Mouse (Mus musculus): ENCODE results near the gene Nsun4. TPM values are rescaled to one million over a fixed set of nuclear protein-coding genes. Genes with fewer than 3 reads are reported as not detected.

The Nsun4 gene
- polyA plus RNA-seq, 1 experiment from 2014 or later = 30.5 TPM

GRCm38 (mm10) chr4:116015996-116016395 lies 37.7 kb downstream of the Nsun4 start:
- Histone ChIP-seq H3K36me3 (ENCODE audit: control insufficient read depth, insufficient read depth, low read length) (no peaks in the 10 kb centered on the region), H3K27me3 (ENCODE audit: control insufficient read depth, insufficient read depth, low read length) (peaks cover 54% of the 10 kb centered on the region), H3K4me2 (ENCODE audit: low read length) (no peak overlapping the region), H3K4me1 (ENCODE audit: control insufficient read depth in 2 of 2, insufficient read depth in 2 of 2, low read length in 2 of 2) (0 out of 4 replicates have a peak, but pooled peaks cover 3 to 5% of the 10 kb centered on the region in 2 experiments), H3K9me3 (ENCODE audit: control insufficient read depth, low read length) (no peaks in the 10 kb centered on the region), H3K4me3 (ENCODE audit: control insufficient read depth in 1 of 2, insufficient read depth in 1 of 2, low read depth in 1 of 2, low read length in 2 of 2) (no peak overlapping the region), H3K27ac (replicated peaks in 1 of 2; ENCODE audit: control insufficient read depth in 1 of 2, insufficient read depth in 1 of 2, low read depth in 2 of 2, low read length in 2 of 2) (no peak overlapping the region), H3K9ac (ENCODE audit: low read length) (no peak overlapping the region)
- no peak for ATAC-seq (ENCODE audit: insufficient number of reproducible peaks, insufficient read depth, low FRiP score, low read depth)
- 57% methylated on average over 8 of the region's 8 CpGs for WGBS

GRCm38 (mm10) chr4:116015502-116015901 lies 38.2 kb downstream of the Nsun4 start:
- Histone ChIP-seq H3K36me3 (ENCODE audit: control insufficient read depth, insufficient read depth, low read length) (no peaks in the 10 kb centered on the region), H3K27me3 (ENCODE audit: control insufficient read depth, insufficient read depth, low read length) (peaks cover 54% of the 10 kb centered on the region), H3K27ac (replicated peaks in 1 of 2; ENCODE audit: control insufficient read depth in 1 of 2, insufficient read depth in 1 of 2, low read depth in 2 of 2, low read length in 2 of 2) (no peak overlapping the region), H3K4me2 (ENCODE audit: low read length) (no peak overlapping the region), H3K4me3 (ENCODE audit: control insufficient read depth in 1 of 2, insufficient read depth in 1 of 2, low read depth in 1 of 2, low read length in 2 of 2) (no peak overlapping the region), H3K9me3 (ENCODE audit: control insufficient read depth, low read length) (no peaks in the 10 kb centered on the region), H3K9ac (ENCODE audit: low read length) (no peak overlapping the region), H3K4me1 (ENCODE audit: control insufficient read depth in 2 of 2, insufficient read depth in 2 of 2, low read length in 2 of 2) (0 out of 4 replicates have a peak, but pooled peaks cover 3 to 5% of the 10 kb centered on the region in 2 experiments)
- ATAC-seq (ENCODE audit: insufficient number of reproducible peaks, insufficient read depth, low FRiP score, low read depth) = no peak
- 75% methylated on average over 5 of the region's 5 CpGs for WGBS

GRCm38 (mm10) chr4:116010186-116010585 lies 43.5 kb downstream of the Nsun4 start:
- peaks cover 18% of the 10 kb centered on the region for H3K27me3 ChIP-seq (ENCODE audit: control insufficient read depth, insufficient read depth, low read length)
- WGBS = 71% methylated on average over 8 of the region's 8 CpGs

GRCm38 (mm10) chr4:116001206-116001605 lies 52.5 kb downstream of the Nsun4 start:
- Histone ChIP-seq H3K9ac (ENCODE audit: low read length) (no peak overlapping the region), H3K4me2 (ENCODE audit: low read length) (no peak overlapping the region), H3K36me3 (ENCODE audit: control insufficient read depth, insufficient read depth, low read length) (no peaks in the 10 kb centered on the region), H3K4me1 (ENCODE audit: control insufficient read depth in 2 of 2, insufficient read depth in 2 of 2, low read length in 2 of 2) (peaks cover 5 to 12% of the 10 kb centered on the region in 2 experiments; a peak in 2 of 4 replicates), H3K27me3 (ENCODE audit: control insufficient read depth, insufficient read depth, low read length) (no peaks in the 10 kb centered on the region), H3K9me3 (ENCODE audit: control insufficient read depth, low read length) (no peaks in the 10 kb centered on the region), H3K27ac (replicated peaks in 1 of 2; ENCODE audit: control insufficient read depth in 1 of 2, insufficient read depth in 1 of 2, low read depth in 2 of 2, low read length in 2 of 2) (no peak overlapping the region), H3K4me3 (ENCODE audit: control insufficient read depth in 1 of 2, insufficient read depth in 1 of 2, low read depth in 1 of 2, low read length in 2 of 2) (no peak overlapping the region)
- WGBS = 60% methylated on average over 4 of the region's 4 CpGs
- ATAC-seq (ENCODE audit: insufficient number of reproducible peaks, insufficient read depth, low FRiP score, low read depth) = no peak

More at GRCm38 (mm10) chr4:116010186-116010585, 43.5 kb downstream of the Nsun4 start:
- Histone ChIP-seq H3K4me2 (ENCODE audit: low read length) (no peak overlapping the region), H3K36me3 (ENCODE audit: control insufficient read depth, insufficient read depth, low read length) (no peaks in the 10 kb centered on the region), H3K4me3 (ENCODE audit: control insufficient read depth in 1 of 2, insufficient read depth in 1 of 2, low read depth in 1 of 2, low read length in 2 of 2) (no peak overlapping the region), H3K9ac (ENCODE audit: low read length) (no peak overlapping the region), H3K9me3 (ENCODE audit: control insufficient read depth, low read length) (no peaks in the 10 kb centered on the region), H3K27ac (replicated peaks in 1 of 2; ENCODE audit: control insufficient read depth in 1 of 2, insufficient read depth in 1 of 2, low read depth in 2 of 2, low read length in 2 of 2) (no peak overlapping the region), H3K4me1 (ENCODE audit: control insufficient read depth in 2 of 2, insufficient read depth in 2 of 2, low read length in 2 of 2) (peaks cover 0 to 7% of the 10 kb centered on the region in 2 experiments; a peak in 2 of 4 replicates)
- ATAC-seq (ENCODE audit: insufficient number of reproducible peaks, insufficient read depth, low FRiP score, low read depth) = no peak

- H3K36me3 ChIP-seq (ENCODE audit: control insufficient read depth, insufficient read depth, low read length) = no peaks in the 10 kb centered on the region
- no peak overlapping the region for H3K9ac ChIP-seq (ENCODE audit: low read length)
- no peak overlapping the region for H3K27ac ChIP-seq (replicated peaks in 1 of 2; ENCODE audit: control insufficient read depth in 1 of 2, insufficient read depth in 1 of 2, low read depth in 2 of 2, low read length in 2 of 2)
- peaks cover 5 to 9% of the 10 kb centered on the region in 2 experiments; a peak in 2 of 4 replicates for H3K4me1 ChIP-seq (ENCODE audit: control insufficient read depth in 2 of 2, insufficient read depth in 2 of 2, low read length in 2 of 2)
- WGBS = 58% methylated on average over 6 of the region's 6 CpGs
- no peak overlapping the region for H3K4me2 ChIP-seq (ENCODE audit: low read length)
- ATAC-seq (ENCODE audit: insufficient number of reproducible peaks, insufficient read depth, low FRiP score, low read depth) = no peak
- H3K9me3 ChIP-seq (ENCODE audit: control insufficient read depth, low read length) = no peaks in the 10 kb centered on the region
- H3K27me3 ChIP-seq (ENCODE audit: control insufficient read depth, insufficient read depth, low read length) = no peaks in the 10 kb centered on the region
- no peak overlapping the region for H3K4me3 ChIP-seq (ENCODE audit: control insufficient read depth in 1 of 2, insufficient read depth in 1 of 2, low read depth in 1 of 2, low read length in 2 of 2)
These were observed 53.0 kb downstream of the Nsun4 start for GRCm38 (mm10) chr4:116000671-116001070.

- Histone ChIP-seq H3K4me2 (ENCODE audit: low read length) (no peak overlapping the region), H3K27ac (replicated peaks in 1 of 2; ENCODE audit: control insufficient read depth in 1 of 2, insufficient read depth in 1 of 2, low read depth in 2 of 2, low read length in 2 of 2) (no peak overlapping the region), H3K4me3 (ENCODE audit: control insufficient read depth in 1 of 2, insufficient read depth in 1 of 2, low read depth in 1 of 2, low read length in 2 of 2) (no peak overlapping the region), H3K36me3 (ENCODE audit: control insufficient read depth, insufficient read depth, low read length) (no peaks in the 10 kb centered on the region), H3K9ac (ENCODE audit: low read length) (no peak overlapping the region), H3K9me3 (ENCODE audit: control insufficient read depth, low read length) (no peaks in the 10 kb centered on the region; the same call in 1 of the 2 replicates), H3K4me1 (ENCODE audit: control insufficient read depth in 2 of 2, insufficient read depth in 2 of 2, low read length in 2 of 2) (peaks cover 5 to 6% of the 10 kb centered on the region in 2 experiments; a peak in 2 of 4 replicates), H3K27me3 (ENCODE audit: control insufficient read depth, insufficient read depth, low read length) (no peaks in the 10 kb centered on the region)
- 73% methylated on average over 4 of the region's 4 CpGs for WGBS
- ATAC-seq (ENCODE audit: insufficient number of reproducible peaks, insufficient read depth, low FRiP score, low read depth) = no peak
These were observed 56.9 kb downstream of the Nsun4 start for GRCm38 (mm10) chr4:115996729-115997128.

- no peak overlapping the region for H3K4me3 ChIP-seq (ENCODE audit: control insufficient read depth in 1 of 2, insufficient read depth in 1 of 2, low read depth in 1 of 2, low read length in 2 of 2)
- no peak for ATAC-seq (ENCODE audit: insufficient number of reproducible peaks, insufficient read depth, low FRiP score, low read depth)
- H3K36me3 ChIP-seq (ENCODE audit: control insufficient read depth, insufficient read depth, low read length) = no peaks in the 10 kb centered on the region
- WGBS = 63% methylated on average over 2 of the region's 2 CpGs
- H3K9ac ChIP-seq (ENCODE audit: low read length) = no peak overlapping the region
- no peak overlapping the region for H3K27ac ChIP-seq (replicated peaks in 1 of 2; ENCODE audit: control insufficient read depth in 1 of 2, insufficient read depth in 1 of 2, low read depth in 2 of 2, low read length in 2 of 2)
- no peaks in the 10 kb centered on the region for H3K4me1 ChIP-seq (ENCODE audit: control insufficient read depth in 2 of 2, insufficient read depth in 2 of 2, low read length in 2 of 2)
- peaks cover 5% of the 10 kb centered on the region; the same call in 1 of the 2 replicates for H3K9me3 ChIP-seq (ENCODE audit: control insufficient read depth, low read length)
- no peaks in the 10 kb centered on the region for H3K27me3 ChIP-seq (ENCODE audit: control insufficient read depth, insufficient read depth, low read length)
- no peak overlapping the region for H3K4me2 ChIP-seq (ENCODE audit: low read length)
These were observed 58.3 kb downstream of the Nsun4 start for GRCm38 (mm10) chr4:115995376-115995730.

Measured in heart, embryonic 14.5 days (tissue).